Mouse (Mus musculus): ENCODE results near the gene Gm10961. TPM values are rescaled to one million over a fixed set of nuclear protein-coding genes. Genes with fewer than 3 reads are reported as not detected.

Gene Gm10961
- total RNA-seq, 4 experiments from 2014 or later = not detected

GRCm38 (mm10) chr3:107656888-107657287 is 25.8 kb downstream of the Gm10961 start:
- DNase-seq (ENCODE audit: low spot score) = no peak

- DNase-seq (ENCODE audit: low spot score) = no peak
Observed at GRCm38 (mm10) chr3:107659000-107659399, 27.9 kb downstream of the Gm10961 start.

DNA sequence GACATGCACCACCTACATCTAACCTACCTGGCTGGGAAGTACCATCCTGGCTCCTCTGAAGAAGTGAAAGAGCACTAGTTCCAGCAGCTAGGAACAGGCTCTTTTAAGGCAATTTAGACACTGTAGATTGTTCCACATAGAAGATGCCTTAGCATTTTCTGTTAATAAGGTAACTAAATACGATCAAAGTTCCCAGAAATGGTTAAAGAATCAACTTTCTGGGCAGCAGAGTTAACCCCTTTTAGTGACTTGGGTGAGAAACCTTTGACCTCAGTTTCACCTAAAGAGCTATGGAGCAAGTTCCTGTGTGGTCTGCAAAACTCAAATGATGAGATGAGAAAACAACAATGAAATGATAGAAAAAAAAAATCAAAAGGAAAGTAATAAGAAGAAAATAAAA is 33.5 kb downstream of the Gm10961 start:
- no peak for DNase-seq (ENCODE audit: low spot score)

DNA sequence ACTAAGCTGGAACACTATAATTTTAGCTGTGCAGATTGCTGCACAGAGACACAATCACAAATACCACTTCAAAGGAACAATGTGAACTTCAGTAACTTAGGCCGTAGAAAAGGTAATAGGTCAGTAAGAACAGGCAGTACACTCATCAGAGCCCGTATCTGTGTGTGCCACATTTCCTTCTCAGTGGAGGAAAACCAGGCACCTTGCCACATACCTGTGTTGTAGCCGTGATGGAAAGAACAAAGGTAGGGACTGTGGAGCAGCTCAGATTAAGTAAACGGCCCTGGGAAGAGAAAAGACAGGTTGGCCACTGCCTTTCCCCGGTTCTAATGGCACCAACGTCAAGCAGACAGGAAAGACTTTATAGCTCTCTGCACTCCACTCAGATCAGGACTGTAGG is 36.3 kb downstream of the Gm10961 start:
- no peak for DNase-seq (ENCODE audit: low spot score)

GRCm38 (mm10) chr3:107668786-107669185 is 37.7 kb downstream of the Gm10961 start:
- no peak for DNase-seq (ENCODE audit: low spot score)

GRCm38 (mm10) chr3:107670500-107670899 is 39.4 kb downstream of the Gm10961 start:
- DNase-seq (ENCODE audit: low spot score) = no peak

GRCm38 (mm10) chr3:107671509-107671908 is 40.4 kb downstream of the Gm10961 start:
- DNase-seq (ENCODE audit: low spot score) = no peak

GRCm38 (mm10) chr3:107680790-107681576 is 49.9 kb downstream of the Gm10961 start:
- DNase-seq (ENCODE audit: low spot score) = no peak

Other genes starting within 250 kb of the Gm10961 start
- gene Kcnc4, start 171.8 kb upstream of the Gm10961 start, total RNA-seq (2022) = under 1 TPM; 0.12 to 0.40 (median 0.31) TPM
- gene Slc6a17, start 113.3 kb upstream of the Gm10961 start, total RNA-seq (2022) = 1 to 10 TPM; 2.4 to 7.4 (median 4.8) TPM
- not detected for gene Ubl4b, start 76.2 kb upstream of the Gm10961 start, total RNA-seq (2022)
- not detected for gene Alx3, start 36.3 kb upstream of the Gm10961 start, total RNA-seq (2022)
- 10 to 100 TPM; 17.4 to 22.6 (median 20.4) TPM for gene Strip1, start 372 bp downstream of the Gm10961 start, total RNA-seq (2022)
- gene Ahcyl1, start 65.2 kb downstream of the Gm10961 start, total RNA-seq (2022) = 10 to 100 TPM; 76.2 to 87.9 (median 83.4) TPM
- gene Csf1, start 129.1 kb downstream of the Gm10961 start, total RNA-seq (2022) = 10 to 100 TPM; 43.5 to 56.6 (median 51.5) TPM
- gene Eps8l3, start 245.9 kb downstream of the Gm10961 start, total RNA-seq (2022) = not detected

Measured in heart, adult 8-10 months (tissue).